23 mouse cellular contexts compared by ENCODE assay signal in the genomic region with DNA sequence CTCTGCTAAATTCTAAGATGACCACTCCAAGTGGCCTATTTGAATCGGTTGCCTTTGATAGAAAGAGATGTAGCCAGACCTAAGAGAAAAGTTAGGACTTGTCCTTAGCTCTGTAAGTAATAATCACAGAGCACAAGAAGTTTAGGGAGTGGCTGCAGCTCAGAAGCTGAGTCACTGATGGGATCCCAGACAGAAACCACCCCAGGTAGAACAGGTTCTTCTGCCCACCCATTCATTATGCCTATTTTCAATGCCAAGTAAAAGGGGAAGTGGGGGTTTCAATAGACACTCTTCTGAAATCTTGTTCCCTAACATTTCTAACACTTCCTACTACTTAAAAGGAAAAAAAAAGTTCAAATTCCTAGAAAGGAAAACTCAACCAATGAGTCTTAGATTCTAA. TPM values are rescaled to one million over a fixed set of nuclear protein-coding genes. Genes with fewer than 3 reads are reported as not detected.
A peak's percentile ranks its signal among the peaks of the same experiment; 100 is the strongest.
DNase-seq lines count a peak whose midpoint lies in the region; ATAC-seq and TF ChIP-seq lines count a peak whose summit lies in the region.
"Had no signal": no experiment of that assay in that cellular context is flagged by ENCODE, and none has a peak within 500 bp of the region (broad histone marks: within the 10 kb centered on the region; RNA-seq: fewer than 3 reads in every experiment).

No protein-coding gene starts in this region.

- DNase-seq in intestine, embryonic 14.5 days (ENCODE audit: low spot score), result no peak
- peak; percentile 14 for DNase-seq in 416B (ENCODE audit: low read depth)
- peak; percentile 30 for DNase-seq in splenic B cell, adult 2 months (ENCODE audit: low read depth, low spot score)
- DNase-seq in right cerebral cortex, postnatal 25 days, result no peak
- DNase-seq in gastrocnemius, adult 18-20 months (ENCODE audit: low spot score), result no peak
- DNase-seq in gastrocnemius, postnatal 14 days, result no peak
- DNase-seq: adrenal gland, postnatal 25 days; cerebellum, adult 2 months; kidney, adult 9 months; lung, adult 2 months; lung, postnatal 4 days; right cerebral cortex, postnatal 4 days had no signal

- no peak overlapping the region for H3K4me2 ChIP-seq in intestine, embryonic 14.5 days (ENCODE audit: low read length)
- no peak overlapping the region for H3K4me2 ChIP-seq in intestine, postnatal 0 days (replicated peaks; ENCODE audit: low read depth)
- H3K4me2 ChIP-seq: forebrain, embryonic 13.5 days; heart, embryonic 12.5 days; midbrain, embryonic 13.5 days had no signal

- no peak for TF ChIP-seq CTCF in intestine, postnatal 0 days (IDR thresholded peaks at IDR 0.05; ENCODE audit: low read depth)

- peaks cover 81% of the 10 kb centered on the region for H3K36me3 ChIP-seq in intestine, embryonic 14.5 days (ENCODE audit: control insufficient read depth, insufficient read depth, low read length)
- H3K36me3 ChIP-seq in intestine, postnatal 0 days (ENCODE audit: control insufficient read depth, insufficient read depth), result peaks cover 30% of the 10 kb centered on the region
- H3K36me3 ChIP-seq in splenic B cell, adult 2 months (ENCODE audit: control insufficient read depth, insufficient read depth, low read length, poor library complexity, severe bottlenecking), result peaks cover 10% of the 10 kb centered on the region; the same call in 1 of the 2 replicates

- 89% methylated on average over 1 of the region's 1 CpGs for WGBS in intestine, embryonic 14.5 days
- 85% methylated on average over 1 of the region's 1 CpGs for WGBS in intestine, postnatal 0 days

- intact Hi-C loops in gastrocnemius, postnatal 14 days (cut with DNase I; ENCODE audit: low total_unique reads), result no loop called here

- no peak overlapping the region for H3K27ac ChIP-seq in intestine, embryonic 14.5 days (ENCODE audit: low read depth)
- no peak overlapping the region for H3K27ac ChIP-seq in intestine, postnatal 0 days (ENCODE audit: low read depth, low read length)
- H3K27ac ChIP-seq: forebrain, embryonic 13.5 days; midbrain, embryonic 13.5 days had no signal

- no peaks in the 10 kb centered on the region for H3K27me3 ChIP-seq in intestine, embryonic 14.5 days (replicated peaks; ENCODE audit: control insufficient read depth, insufficient read depth, low read length)
- no peaks in the 10 kb centered on the region for H3K27me3 ChIP-seq in intestine, postnatal 0 days (replicated peaks; ENCODE audit: control insufficient read depth, insufficient read depth, low read length)
- H3K27me3 ChIP-seq in splenic B cell, adult 2 months (ENCODE audit: control insufficient read depth, insufficient read depth, low read length, poor library complexity, severe bottlenecking), result no peaks in the 10 kb centered on the region
- H3K27me3 ChIP-seq: forebrain, embryonic 13.5 days; heart, embryonic 12.5 days; midbrain, embryonic 13.5 days had no signal

- H3K9me3 ChIP-seq in intestine, embryonic 14.5 days (ENCODE audit: control insufficient read depth, low read length), result no peaks in the 10 kb centered on the region
- no peaks in the 10 kb centered on the region for H3K9me3 ChIP-seq in intestine, postnatal 0 days (ENCODE audit: control insufficient read depth)
- H3K9me3 ChIP-seq: forebrain, embryonic 13.5 days; heart, embryonic 12.5 days; midbrain, embryonic 13.5 days had no signal

- 0 out of 2 replicates have a peak, but pooled peaks cover 4% of the 10 kb centered on the region for H3K4me1 ChIP-seq in intestine, embryonic 14.5 days (replicated peaks; ENCODE audit: control insufficient read depth, insufficient read depth, low read length)
- peaks cover 6% of the 10 kb centered on the region; the same call in 1 of the 2 replicates for H3K4me1 ChIP-seq in intestine, postnatal 0 days (replicated peaks; ENCODE audit: control insufficient read depth, insufficient read depth, low read length)

- H3K4me3 ChIP-seq in intestine, embryonic 14.5 days (ENCODE audit: low read depth, low read length), result no peak overlapping the region
- H3K4me3 ChIP-seq in intestine, postnatal 0 days (ENCODE audit: low read depth, low read length), result no peak overlapping the region
- H3K4me3 ChIP-seq: forebrain, embryonic 13.5 days; heart, embryonic 12.5 days; midbrain, embryonic 13.5 days had no signal

- H3K9ac ChIP-seq in intestine, embryonic 14.5 days (ENCODE audit: low read length), result no peak overlapping the region
- no peak overlapping the region for H3K9ac ChIP-seq in intestine, postnatal 0 days (ENCODE audit: low read depth, low read length)
- H3K9ac ChIP-seq: forebrain, embryonic 13.5 days; heart, embryonic 12.5 days; midbrain, embryonic 13.5 days had no signal

- ATAC-seq in intestine, embryonic 14.5 days (replicated peaks; ENCODE audit: low FRiP score, low TSS enrichment, low read depth), result peak; percentile 64; the same call in 1 of the 2 replicates
- no peak for ATAC-seq in intestine, postnatal 0 days
- ATAC-seq in erythroblast, adult 5-6 weeks (replicated peaks; ENCODE audit: low FRiP score, poor library complexity, severe bottlenecking), result peak; percentile 75
- ATAC-seq: activated CD4-positive, CD25-positive, alpha-beta regulatory T cell, adult 4 months; forebrain, embryonic 13.5 days; hindbrain, embryonic 16.5 days; midbrain, embryonic 13.5 days had no signal

RNA-seq across cellular contexts. Expression of gene Zdhhc5, which starts 9.7 kb away (rescaled TPM):
- polyA plus RNA-seq in intestine, embryonic 14.5 days (2014; fragmentation: Nextera tagmentation; extraction: Ambion mirVana), result 30.0 and 30.7 TPM in 2 replicates
- 27.6 and 28.4 TPM in 2 replicates for polyA plus RNA-seq in intestine, postnatal 0 days (2015; fragmentation: Nextera tagmentation; extraction: Ambion mirVana)
- 28.4 and 29.2 TPM in 2 replicates for total RNA-seq in erythroblast, adult 5-6 weeks (2015; ENCODE audit: low replicate concordance)
- 39.8 and 41.3 TPM in 2 replicates for total RNA-seq in erythroblast, adult 5-6 weeks (2017; ENCODE audit: low replicate concordance)
- 10 to 100 TPM; 72.0 to 78.9 TPM for total RNA-seq in gastrocnemius, adult 18-20 months (2021)
- 10 to 100 TPM; 41.3 to 45.1 TPM for total RNA-seq in gastrocnemius, postnatal 14 days (2021)

RNA-seq across cellular contexts. Expression of gene Clp1, which starts 21.9 kb away (rescaled TPM):
- 25.7 and 29.0 TPM in 2 replicates for polyA plus RNA-seq in intestine, embryonic 14.5 days (2014; fragmentation: Nextera tagmentation; extraction: Ambion mirVana)
- 18.1 and 21.8 TPM in 2 replicates for polyA plus RNA-seq in intestine, postnatal 0 days (2015; fragmentation: Nextera tagmentation; extraction: Ambion mirVana)
- 53.6 and 64.6 TPM in 2 replicates for total RNA-seq in erythroblast, adult 5-6 weeks (2015; ENCODE audit: low replicate concordance)
- 46.7 and 70.3 TPM in 2 replicates for total RNA-seq in erythroblast, adult 5-6 weeks (2017; ENCODE audit: low replicate concordance)
- 1 to 10 TPM; 3.3 to 3.8 TPM for total RNA-seq in gastrocnemius, adult 18-20 months (2021)
- total RNA-seq in gastrocnemius, postnatal 14 days (2021), result 1 to 10 TPM; 4.1 to 4.9 TPM

RNA-seq across cellular contexts. Expression of gene Tmx2, which starts 26.4 kb away (rescaled TPM):
- 131 and 134 TPM in 2 replicates for polyA plus RNA-seq in intestine, embryonic 14.5 days (2014; fragmentation: Nextera tagmentation; extraction: Ambion mirVana)
- polyA plus RNA-seq in intestine, postnatal 0 days (2015; fragmentation: Nextera tagmentation; extraction: Ambion mirVana), result 81.7 and 85.0 TPM in 2 replicates
- total RNA-seq in erythroblast, adult 5-6 weeks (2015; ENCODE audit: low replicate concordance), result 17.8 and 29.0 TPM in 2 replicates
- 18.9 and 19.5 TPM in 2 replicates for total RNA-seq in erythroblast, adult 5-6 weeks (2017; ENCODE audit: low replicate concordance)
- 10 to 100 TPM; 45.5 to 47.7 TPM for total RNA-seq in gastrocnemius, adult 18-20 months (2021)
- total RNA-seq in gastrocnemius, postnatal 14 days (2021), result 10 to 100 TPM; 45.5 to 52.3 TPM

RNA-seq across cellular contexts. Expression of gene Med19, which starts 27.1 kb away (rescaled TPM):
- polyA plus RNA-seq in intestine, embryonic 14.5 days (2014; fragmentation: Nextera tagmentation; extraction: Ambion mirVana), result 39.5 and 40.6 TPM in 2 replicates
- 20.6 and 21.0 TPM in 2 replicates for polyA plus RNA-seq in intestine, postnatal 0 days (2015; fragmentation: Nextera tagmentation; extraction: Ambion mirVana)
- total RNA-seq in erythroblast, adult 5-6 weeks (2015; ENCODE audit: low replicate concordance), result 14.0 and 24.7 TPM in 2 replicates
- 12.0 and 18.8 TPM in 2 replicates for total RNA-seq in erythroblast, adult 5-6 weeks (2017; ENCODE audit: low replicate concordance)
- 1 to 10 TPM; 7.7 to 8.5 TPM for total RNA-seq in gastrocnemius, adult 18-20 months (2021)
- 1 to 10 TPM; 7.4 to 9.9 TPM for total RNA-seq in gastrocnemius, postnatal 14 days (2021)

RNA-seq across cellular contexts. Expression of gene Gm28635, which starts 27.5 kb away (rescaled TPM):
- polyA plus RNA-seq in intestine, embryonic 14.5 days (2014; fragmentation: Nextera tagmentation; extraction: Ambion mirVana), result not detected in 2 replicates
- not detected in 2 replicates for polyA plus RNA-seq in intestine, postnatal 0 days (2015; fragmentation: Nextera tagmentation; extraction: Ambion mirVana)
- not detected in 2 replicates for total RNA-seq in erythroblast, adult 5-6 weeks (2015; ENCODE audit: low replicate concordance)
- 1.8 TPM in 1 of 2 replicates, not detected in the other for total RNA-seq in erythroblast, adult 5-6 weeks (2017; ENCODE audit: low replicate concordance)
- total RNA-seq in gastrocnemius, adult 18-20 months (2021), result 1 to 10 TPM in 1 of 2 experiments, under 1 TPM in 1; 0.59 to 2.2 TPM
- total RNA-seq in gastrocnemius, postnatal 14 days (2021), result not detected
- total RNA-seq: adrenal gland, postnatal 25 days had no signal
- polyA plus RNA-seq: activated CD4-positive, CD25-positive, alpha-beta regulatory T cell, adult 4 months; cortical plate, adult 2 months; forebrain, embryonic 13.5 days; gonadal fat pad, adult 2 months; heart, embryonic 12.5 days; hindbrain, embryonic 16.5 days; limb, embryonic 11.5 days; lung, adult 2 months; midbrain, embryonic 13.5 days; thymus, postnatal 0 days had no signal

Comparison
In these comparisons a context has a peak if more than half of its experiments do, and no peak if none do; other contexts are left out.
1. DNase-seq: peak in 416B (single experiment) and splenic B cell, adult 2 months (single experiment); none in intestine, embryonic 14.5 days (single experiment), right cerebral cortex, postnatal 25 days (single experiment), gastrocnemius, adult 18-20 months (single experiment) and gastrocnemius, postnatal 14 days (single experiment).
2. RNA of gene Clp1, which starts 21.9 kb away (total RNA-seq): 46.7 to 70.3 TPM in erythroblast, adult 5-6 weeks; 4.1 to 4.9 TPM in gastrocnemius, postnatal 14 days and 3.3 to 3.8 TPM in gastrocnemius, adult 18-20 months; every median in the first group is over 4 times any median in the second.